Mouse (Mus musculus) lung, postnatal 36 days (tissue): ENCODE results near the gene Parvg.

Experiments used
- DNase-seq: peaks from one replicate; pipeline ENCODE4 v3.0.0; 2022; ENCODE audit warnings: mixed read lengths

Parvg gene

GRCm38 (mm10) chr15:84351915-84352844 lies 28.4 kb downstream of the Parvg start:
- no peak for DNase-seq

GRCm38 (mm10) chr15:84355081-84355480 lies 31.3 kb downstream of the Parvg start:
- no peak for DNase-seq

GRCm38 (mm10) chr15:84364746-84365145 lies 40.9 kb downstream of the Parvg start:
- no peak for DNase-seq

GRCm38 (mm10) chr15:84365675-84366381 lies 42.0 kb downstream of the Parvg start:
- DNase-seq = no peak

GRCm38 (mm10) chr15:84366574-84366989 lies 42.8 kb downstream of the Parvg start:
- no peak for DNase-seq

- no peak for DNase-seq
These were observed 43.6 kb downstream of the Parvg start for GRCm38 (mm10) chr15:84367402-84367801.

- no peak for DNase-seq
These were observed 49.0 kb downstream of the Parvg start for GRCm38 (mm10) chr15:84372801-84373200.

GRCm38 (mm10) chr15:84378734-84379133 lies 54.9 kb downstream of the Parvg start:
- DNase-seq = no peak

- DNase-seq = no peak
These were observed 56.4 kb downstream of the Parvg start for GRCm38 (mm10) chr15:84380181-84380580.

GRCm38 (mm10) chr15:84384066-84384465 lies 60.2 kb downstream of the Parvg start:
- no peak for DNase-seq

- no peak for DNase-seq
These were observed 62.3 kb downstream of the Parvg start for GRCm38 (mm10) chr15:84385995-84386565.

GRCm38 (mm10) chr15:84388698-84389131 lies 64.9 kb downstream of the Parvg start:
- no peak for DNase-seq

- no peak for DNase-seq
These were observed 68.3 kb downstream of the Parvg start for GRCm38 (mm10) chr15:84392131-84392530.
